Mouse (Mus musculus): ENCODE data around the gene Lbx2.
A peak's percentile ranks its signal among the peaks of the same experiment; 100 is the strongest.

The Lbx2 gene

DNA sequence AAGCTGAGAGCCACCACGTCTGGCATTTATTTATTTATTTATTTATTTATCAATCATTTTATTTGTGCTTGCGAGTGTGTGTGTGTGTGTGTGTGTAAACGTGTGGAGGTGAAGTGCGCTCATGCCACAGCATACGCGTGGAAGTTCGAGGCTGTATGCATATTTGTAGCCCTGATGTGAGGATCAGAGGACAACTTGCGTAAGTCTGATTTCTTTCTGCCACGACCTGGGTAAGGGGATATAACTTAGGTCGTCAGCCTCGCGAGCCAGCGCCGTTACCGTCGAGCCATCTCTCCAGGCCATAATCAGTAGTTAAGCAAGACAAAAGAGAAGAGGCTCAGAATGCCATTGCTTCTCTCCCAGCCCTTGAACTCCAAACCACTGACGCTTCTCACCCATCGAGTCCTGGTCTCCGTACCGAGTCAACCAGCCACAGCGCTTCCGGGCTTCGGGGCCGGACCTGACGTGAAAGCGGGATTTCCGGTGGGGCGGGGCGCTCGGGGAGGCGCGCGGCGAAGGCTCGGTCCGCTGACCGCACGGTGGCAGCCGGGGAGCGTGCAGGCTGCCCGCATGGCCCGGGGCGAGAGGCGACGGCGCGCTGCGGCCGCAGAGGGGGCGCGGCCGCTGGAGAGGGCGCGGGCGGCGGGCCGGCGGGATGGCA, 29.0 kb downstream of the Lbx2 start, which contains the start of gene Mogs:
TSS of gene Mogs (plus strand) at position 486 of the 661 bp plus-strand sequence.
- peak; percentile 96 for DNase-seq

GRCm38 (mm10) chr6:83115682-83116372, 29.7 kb downstream of the Lbx2 start:
- DNase-seq, result no peak

GRCm38 (mm10) chr6:83116373-83117164, 30.4 kb downstream of the Lbx2 start:
- no peak for DNase-seq

- DNase-seq, result no peak
Observed at GRCm38 (mm10) chr6:83117165-83117438, 30.9 kb downstream of the Lbx2 start.

DNA sequence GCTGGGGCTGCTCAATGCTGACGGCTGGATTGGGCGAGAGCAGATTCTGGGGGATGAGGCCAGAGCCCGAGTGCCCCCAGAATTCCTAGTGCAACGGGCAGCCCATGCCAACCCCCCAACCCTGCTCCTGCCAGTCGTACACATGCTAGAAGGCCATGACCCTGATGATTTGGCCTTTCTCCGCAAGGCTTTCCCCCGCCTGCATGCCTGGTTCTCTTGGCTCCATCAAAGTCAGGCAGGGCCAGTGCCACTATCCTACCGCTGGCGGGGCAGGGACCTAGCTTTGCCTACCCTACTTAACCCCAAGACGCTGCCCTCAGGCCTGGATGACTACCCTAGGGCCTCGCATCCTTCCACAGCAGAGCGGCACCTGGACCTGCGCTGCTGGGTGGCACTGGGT, 31.4 kb downstream of the Lbx2 start:
- no peak for DNase-seq

- no peak for DNase-seq
Observed at GRCm38 (mm10) chr6:83118369-83118768, 32.2 kb downstream of the Lbx2 start.

GRCm38 (mm10) chr6:83118825-83119733, 32.9 kb downstream of the Lbx2 start:
- DNase-seq, result no peak

- no peak for DNase-seq
Observed at GRCm38 (mm10) chr6:83119734-83120051, 33.5 kb downstream of the Lbx2 start.

- peak; percentile 94 for DNase-seq
Observed at GRCm38 (mm10) chr6:83120930-83121862, 35.0 kb downstream of the Lbx2 start, which contains the start of gene Wbp1. Gene Wbp1, minus strand, starts transcription at chr6:83121559.

DNA sequence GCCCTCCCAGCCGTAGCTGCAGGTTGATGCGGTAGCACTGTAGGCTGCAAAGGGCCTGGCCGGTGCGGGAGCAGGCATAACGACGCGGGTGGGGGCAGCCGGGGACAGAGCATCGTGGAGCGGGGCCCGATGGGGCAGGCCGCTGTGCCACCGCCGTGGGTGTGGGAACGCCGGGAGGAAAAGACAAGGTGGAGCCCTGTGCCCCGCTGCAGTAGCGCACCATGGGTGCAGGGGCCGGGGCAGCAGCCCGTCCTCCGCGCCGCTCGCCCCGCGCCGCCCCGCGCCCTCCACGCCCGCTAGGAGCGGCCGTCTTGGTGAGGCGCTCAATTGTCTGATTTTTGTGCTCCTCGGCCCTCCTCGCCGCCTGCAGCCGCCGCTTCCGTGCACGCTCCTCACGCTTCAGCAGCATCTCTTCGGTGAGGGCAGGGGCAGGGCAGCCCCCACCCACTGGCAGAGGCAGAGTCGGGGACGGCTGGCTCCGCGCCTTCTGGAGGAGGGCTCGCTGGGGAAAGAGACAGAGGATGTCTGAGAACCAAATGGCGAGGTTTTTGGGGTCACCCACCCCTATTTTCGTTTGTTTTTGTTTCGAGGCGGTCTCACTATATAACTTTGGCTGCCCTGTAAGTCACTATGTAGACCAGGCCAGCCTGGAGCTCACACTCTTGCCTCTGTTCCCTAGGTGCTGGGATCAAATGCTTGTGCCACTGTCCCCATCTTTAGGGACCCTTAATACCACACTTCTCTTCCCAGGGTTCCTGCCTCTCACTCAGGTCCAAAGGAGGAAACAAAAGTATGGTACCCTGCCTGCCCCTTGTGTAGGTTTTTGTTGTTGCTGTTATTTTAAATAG, 35.9 kb downstream of the Lbx2 start:
- DNase-seq, result peak; percentile 54

DNA sequence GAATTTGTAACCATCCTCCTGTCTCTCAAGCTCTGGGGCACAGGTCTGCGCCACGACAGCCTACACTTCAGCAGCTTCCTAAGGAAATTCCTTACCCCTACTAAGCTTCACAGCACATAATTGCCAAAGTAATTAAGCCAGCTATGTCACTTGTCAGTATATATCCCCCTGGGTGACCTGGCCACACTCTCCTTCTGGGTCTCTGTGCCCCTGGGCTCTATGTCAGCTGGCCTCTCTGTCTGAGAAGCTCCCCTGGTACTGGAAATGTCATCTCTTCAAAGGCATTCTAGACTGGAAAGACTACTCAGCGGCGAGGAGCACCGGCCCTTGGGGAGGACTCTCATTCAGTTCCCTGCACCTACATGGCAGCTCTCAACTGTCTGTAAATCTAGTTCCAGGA, 36.8 kb downstream of the Lbx2 start:
- no peak for DNase-seq

DNA sequence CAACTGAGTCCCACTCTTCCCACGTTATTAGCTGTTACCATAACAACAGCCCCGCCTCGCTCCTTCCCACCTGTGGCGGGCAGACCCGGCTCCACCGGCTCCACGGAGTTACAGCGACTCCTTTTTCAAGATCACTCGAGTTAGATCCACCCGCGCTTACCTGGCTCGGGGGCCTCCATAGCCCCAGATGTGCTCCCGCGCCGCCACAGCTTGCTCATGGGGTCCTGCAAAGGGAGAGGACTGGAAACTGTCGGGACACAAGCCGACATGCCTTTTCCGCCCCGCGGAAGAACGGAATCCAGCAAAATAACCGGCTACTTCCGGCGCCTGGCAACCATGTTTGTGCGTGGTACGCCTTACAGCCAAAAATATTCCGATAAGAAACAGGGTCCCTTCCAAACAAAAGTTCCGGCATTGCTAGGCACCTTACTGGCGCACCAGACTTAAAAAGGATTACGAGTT, 38.7 kb downstream of the Lbx2 start:
- peak; percentile 89 for DNase-seq

GRCm38 (mm10) chr6:83125331-83125730, 39.2 kb downstream of the Lbx2 start, which contains the start of gene Ino80b:
Gene Ino80b, minus strand, starts transcription at chr6:83125431.
- no peak for DNase-seq

GRCm38 (mm10) chr6:83127419-83127818, 41.3 kb downstream of the Lbx2 start:
- no peak for DNase-seq

DNA sequence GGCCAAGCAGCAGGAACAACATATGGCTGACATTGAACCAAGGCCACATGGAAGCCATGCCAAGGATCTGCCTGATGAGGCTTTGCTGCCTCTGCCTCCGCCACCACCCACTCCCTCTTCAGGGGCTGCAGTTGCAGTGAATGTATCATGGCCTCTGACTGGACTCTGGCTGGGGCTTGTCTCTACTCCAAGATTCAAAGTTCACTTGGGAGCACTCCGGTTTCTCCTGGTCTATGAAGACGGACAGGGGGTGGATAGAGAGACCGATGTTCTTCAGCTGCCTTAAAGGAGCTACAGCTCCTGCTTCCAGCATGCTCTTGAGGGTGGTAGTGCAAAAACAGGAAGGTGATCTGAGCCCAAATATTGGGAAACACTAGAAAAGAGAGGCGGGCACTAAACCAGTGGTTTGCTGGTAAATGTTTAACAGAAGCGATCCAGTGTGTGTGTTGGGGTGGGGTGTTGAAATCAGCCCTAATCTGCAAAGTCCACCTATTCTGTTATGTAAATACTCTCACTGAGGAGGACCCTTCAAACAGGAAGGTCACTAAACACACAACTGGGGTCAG, 45.4 kb downstream of the Lbx2 start:
- DNase-seq, result no peak

- DNase-seq, result no peak
Observed at GRCm38 (mm10) chr6:83132176-83132919, 46.2 kb downstream of the Lbx2 start.

DNA sequence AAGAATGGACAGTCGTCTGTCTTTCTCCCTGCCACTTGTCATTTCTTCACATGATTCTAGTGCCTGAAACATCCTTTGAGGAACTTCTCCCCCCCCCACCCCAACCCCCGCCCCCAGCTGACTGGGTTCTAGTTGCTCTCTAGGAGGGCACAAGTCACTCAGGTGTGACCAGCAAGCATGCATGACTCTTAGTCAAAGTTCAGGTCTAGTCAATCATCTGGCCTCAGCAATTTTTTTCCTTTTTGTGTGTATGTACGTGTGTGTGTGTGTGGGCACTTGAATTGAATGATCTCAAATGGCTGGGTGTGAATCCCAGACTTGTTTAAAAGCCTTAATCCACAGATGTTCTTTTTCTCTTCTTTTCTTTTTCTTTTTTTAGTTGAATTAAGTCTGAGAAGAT, 48.1 kb downstream of the Lbx2 start:
- no peak for DNase-seq

DNA sequence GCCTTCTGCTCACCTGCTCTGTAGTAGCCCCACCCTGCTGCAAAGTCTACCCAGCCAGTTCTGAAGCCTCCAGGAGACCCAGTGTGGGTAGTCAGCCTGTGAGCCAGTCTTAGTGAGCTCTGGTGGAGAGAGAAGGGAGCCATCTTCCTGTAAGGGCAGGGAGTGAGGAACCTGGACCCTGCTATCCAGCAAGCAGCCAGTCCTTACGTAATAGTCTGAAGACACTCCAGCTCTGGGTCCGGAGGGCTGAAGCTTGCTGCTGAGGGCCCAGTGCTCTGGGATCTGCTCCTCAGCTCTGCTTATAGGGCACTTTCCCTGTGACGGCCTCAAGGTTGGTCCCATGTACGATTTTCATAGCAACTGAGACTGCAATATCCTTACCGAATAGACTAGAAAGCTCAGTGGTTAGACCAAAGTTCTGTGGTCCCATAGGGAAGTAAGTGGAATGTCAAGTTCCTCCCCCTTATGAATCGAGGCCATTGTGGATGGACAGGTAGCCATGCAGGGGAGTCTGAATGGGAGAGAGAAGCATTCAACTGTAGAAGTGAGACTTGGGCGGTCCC, 48.9 kb downstream of the Lbx2 start, which contains the start of gene Rtkn:
TSS of gene Rtkn (plus strand) at position 513 of the 563 bp plus-strand sequence.
- DNase-seq, result no peak

- DNase-seq, result peak; percentile 38
Observed at GRCm38 (mm10) chr6:83135571-83136161, 49.5 kb downstream of the Lbx2 start.

Measured in liver (tissue).